Mouse (Mus musculus): Measurements from ENCODE around the gene Gpr135. TPM values are rescaled to one million over a fixed set of nuclear protein-coding genes. Genes with fewer than 3 reads are reported as not detected.
A peak's percentile ranks its signal among the peaks of the same experiment; 100 is the strongest.

Gene Gpr135
- total RNA-seq (2015) (0.32 TPM in 1 of 2 replicates, not detected in the other), total RNA-seq (2017) (0.07 TPM in 1 of 2 replicates, not detected in the other)

GRCm38 (mm10) chr12:72070327-72071269 lies at the start of gene Gpr135:
TSS of gene Gpr135 (minus strand) at chr12:72071125.
- ATAC-seq (replicated peaks; ENCODE audit: poor library complexity) = peak; percentile 96

GRCm38 (mm10) chr12:72115686-72116345 lies 44.9 kb upstream of the Gpr135 start:
- ATAC-seq (replicated peaks; ENCODE audit: poor library complexity) = no peak

- ATAC-seq (replicated peaks; ENCODE audit: poor library complexity) = no peak
Observed at GRCm38 (mm10) chr12:72115126-72115525, 44.2 kb upstream of the Gpr135 start.

GRCm38 (mm10) chr12:72104525-72105281 lies 33.8 kb upstream of the Gpr135 start:
- ATAC-seq (replicated peaks; ENCODE audit: poor library complexity) = peak; percentile 97

GRCm38 (mm10) chr12:72104027-72104426 lies 33.1 kb upstream of the Gpr135 start:
- ATAC-seq (replicated peaks; ENCODE audit: poor library complexity) = no peak

- ATAC-seq (replicated peaks; ENCODE audit: poor library complexity) = no peak
Observed at GRCm38 (mm10) chr12:72102776-72103175, 31.9 kb upstream of the Gpr135 start.

GRCm38 (mm10) chr12:72096966-72097365 lies 26.0 kb upstream of the Gpr135 start:
- ATAC-seq (replicated peaks; ENCODE audit: poor library complexity) = no peak

- no peak for ATAC-seq (replicated peaks; ENCODE audit: poor library complexity)
Observed at GRCm38 (mm10) chr12:72089802-72090201, 18.9 kb upstream of the Gpr135 start.

- ATAC-seq (replicated peaks; ENCODE audit: poor library complexity) = no peak
Observed at GRCm38 (mm10) chr12:72086166-72086825, 15.4 kb upstream of the Gpr135 start.

- peak; percentile 85 for ATAC-seq (replicated peaks; ENCODE audit: poor library complexity)
Observed at GRCm38 (mm10) chr12:72085329-72086165, 14.6 kb upstream of the Gpr135 start, which contains the start of the genes L3hypdh and Jkamp. TSS of gene L3hypdh (minus strand) at chr12:72085439. TSS of gene Jkamp (plus strand) at chr12:72085589.

- ATAC-seq (replicated peaks; ENCODE audit: poor library complexity) = peak; percentile 9
Observed at GRCm38 (mm10) chr12:72085024-72085328, 14.1 kb upstream of the Gpr135 start.

GRCm38 (mm10) chr12:72084261-72085023 lies 13.5 kb upstream of the Gpr135 start:
- peak; percentile 3 for ATAC-seq (replicated peaks; ENCODE audit: poor library complexity)

- ATAC-seq (replicated peaks; ENCODE audit: poor library complexity) = no peak
Observed at GRCm38 (mm10) chr12:72083265-72083664, 12.3 kb upstream of the Gpr135 start.

GRCm38 (mm10) chr12:72082370-72082769 lies 11.4 kb upstream of the Gpr135 start:
- no peak for ATAC-seq (replicated peaks; ENCODE audit: poor library complexity)

- ATAC-seq (replicated peaks; ENCODE audit: poor library complexity) = no peak
Observed at GRCm38 (mm10) chr12:72081961-72082360, 11.0 kb upstream of the Gpr135 start.

- ATAC-seq (replicated peaks; ENCODE audit: poor library complexity) = no peak
Observed at GRCm38 (mm10) chr12:72078248-72078647, 7.3 kb upstream of the Gpr135 start.

- peak; percentile 36; the same call in 1 of the 2 replicates for ATAC-seq (replicated peaks; ENCODE audit: poor library complexity)
Observed at GRCm38 (mm10) chr12:72069626-72070326, 1.1 kb downstream of the Gpr135 start.

GRCm38 (mm10) chr12:72057780-72058179 lies 13.1 kb downstream of the Gpr135 start:
- ATAC-seq (replicated peaks; ENCODE audit: poor library complexity) = no peak

Measured in megakaryocyte progenitor cell, adult 5-6 weeks (primary cell).